Mouse (Mus musculus) cerebellum, postnatal 25 days (tissue): ENCODE results near the gene Gpn3.
A peak's percentile ranks its signal among the peaks of the same experiment; 100 is the strongest.

Experiments
- DNase-seq, 2 experiments: peaks; one replicate each; pipeline ENCODE4 v3.0.0; 2021; ENCODE audit warnings: mixed read lengths in 2 of 2

Gpn3 gene

DNA sequence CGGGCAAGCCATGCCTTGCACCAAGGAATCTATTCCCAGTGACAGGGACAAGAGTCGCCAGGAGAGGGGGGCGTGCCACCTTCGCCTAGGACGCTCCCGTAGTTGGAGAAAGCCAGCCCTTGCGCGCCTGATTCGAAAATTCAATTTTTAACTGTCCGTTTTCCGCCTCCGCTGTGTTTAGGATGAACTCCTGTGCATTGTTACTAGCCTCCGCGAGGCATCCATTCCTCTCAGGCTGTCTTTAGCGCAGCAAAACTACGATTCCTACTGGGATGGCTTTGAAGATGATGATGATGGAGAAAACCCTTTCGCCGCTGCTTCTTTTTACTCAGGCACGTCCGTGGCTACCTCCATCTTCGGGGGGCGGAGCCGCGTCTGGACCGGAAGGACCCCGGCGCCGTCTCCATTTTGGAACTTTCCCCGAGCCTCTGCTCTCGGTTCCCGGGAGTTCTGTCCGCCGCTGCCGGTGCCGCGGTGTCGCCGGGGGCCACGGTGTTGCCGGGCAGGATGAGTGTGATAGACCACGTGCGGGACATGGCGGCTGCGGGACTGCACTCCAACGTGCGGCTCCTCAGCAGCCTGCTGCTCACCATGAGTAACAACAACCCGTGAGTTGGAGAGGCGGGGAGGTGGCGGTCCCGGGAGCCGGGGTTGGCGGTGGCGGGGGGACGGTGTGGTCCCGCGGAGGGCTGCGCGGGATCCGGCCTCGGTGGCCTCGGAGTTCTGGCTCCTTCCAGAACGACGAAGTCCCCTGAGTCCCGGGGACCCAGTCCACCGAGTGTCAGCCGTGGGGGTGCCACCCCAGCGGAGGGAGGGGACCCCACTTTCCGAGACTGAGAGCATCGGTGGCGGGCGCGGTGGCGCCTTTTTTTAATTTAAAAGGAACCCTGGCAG lies 50.6 kb downstream of the Gpn3 start:
- peak; percentile 91 to 92 for DNase-seq

DNA sequence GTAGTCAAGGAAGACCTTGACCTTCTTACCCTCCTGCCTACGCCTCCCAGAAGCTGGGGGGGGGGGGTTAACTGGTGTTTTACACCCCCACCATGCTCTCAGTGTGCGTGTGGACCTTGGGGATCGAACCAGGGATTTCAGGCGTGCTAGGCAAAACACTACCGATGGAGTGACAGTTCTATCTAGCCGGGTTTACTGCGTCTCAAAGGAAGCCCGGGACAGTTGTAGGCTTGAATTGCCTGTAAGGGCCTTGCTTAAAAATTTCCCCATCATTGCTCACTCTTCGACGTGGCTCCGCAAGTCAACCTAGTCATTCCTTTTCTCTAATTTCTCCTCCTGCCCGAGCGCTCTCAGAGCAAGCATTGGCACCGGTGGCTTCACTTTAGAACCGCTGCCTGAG lies 51.4 kb downstream of the Gpn3 start:
- DNase-seq: no peak

DNA sequence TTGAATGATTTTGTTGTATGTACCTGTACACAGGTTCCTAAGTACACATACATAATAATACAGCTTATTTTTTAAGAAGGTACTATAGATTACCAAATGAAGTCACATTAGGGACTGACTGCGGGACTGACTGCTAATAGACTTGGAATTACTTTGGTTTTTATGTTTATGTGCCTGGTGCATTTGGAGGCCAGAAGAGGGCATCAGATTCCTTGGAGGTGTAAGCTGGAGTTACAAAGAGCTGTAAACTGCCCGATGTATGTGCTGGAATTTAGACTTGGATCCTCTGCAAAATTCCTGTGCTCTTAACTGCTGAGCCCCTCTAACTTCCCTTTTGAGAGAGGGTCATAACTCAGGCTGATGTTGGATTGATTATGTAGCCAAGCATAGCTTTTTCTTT lies 53.9 kb downstream of the Gpn3 start:
- DNase-seq: no peak

DNA sequence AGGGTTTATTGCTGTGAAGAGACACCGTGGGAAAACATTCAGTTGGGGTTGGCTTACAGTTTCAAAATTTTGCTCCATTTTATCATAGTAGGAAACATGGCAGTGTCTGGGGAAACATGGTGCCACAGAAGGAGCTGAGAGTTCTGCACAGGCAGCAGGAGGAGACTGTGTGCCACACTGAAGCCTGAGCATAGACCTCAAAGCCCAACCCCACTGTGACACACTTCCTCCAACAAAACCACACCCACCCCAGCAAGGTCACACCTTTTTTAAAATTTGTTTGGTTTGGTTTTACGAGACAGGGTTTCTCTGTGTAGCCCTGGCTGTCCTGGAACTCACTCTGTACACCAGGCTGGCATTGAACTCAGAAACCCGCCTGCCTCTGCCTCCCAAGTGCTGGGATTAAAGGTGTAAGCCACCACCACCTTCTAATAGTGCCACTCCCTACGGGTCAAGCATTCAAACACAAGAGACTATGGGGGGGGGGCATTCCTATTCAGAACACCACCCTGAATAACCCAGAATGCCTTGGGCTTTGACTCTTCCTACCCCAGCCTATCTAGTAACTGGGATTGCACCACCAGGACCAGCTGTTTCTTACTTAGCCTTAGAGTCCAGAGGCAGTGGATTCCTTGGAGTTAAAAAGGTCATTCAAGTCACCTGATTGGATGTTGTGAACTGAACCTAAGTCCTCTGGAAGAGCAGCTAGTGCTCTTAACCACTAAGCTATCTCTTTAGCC lies 58.5 kb downstream of the Gpn3 start:
- DNase-seq: no peak

DNA sequence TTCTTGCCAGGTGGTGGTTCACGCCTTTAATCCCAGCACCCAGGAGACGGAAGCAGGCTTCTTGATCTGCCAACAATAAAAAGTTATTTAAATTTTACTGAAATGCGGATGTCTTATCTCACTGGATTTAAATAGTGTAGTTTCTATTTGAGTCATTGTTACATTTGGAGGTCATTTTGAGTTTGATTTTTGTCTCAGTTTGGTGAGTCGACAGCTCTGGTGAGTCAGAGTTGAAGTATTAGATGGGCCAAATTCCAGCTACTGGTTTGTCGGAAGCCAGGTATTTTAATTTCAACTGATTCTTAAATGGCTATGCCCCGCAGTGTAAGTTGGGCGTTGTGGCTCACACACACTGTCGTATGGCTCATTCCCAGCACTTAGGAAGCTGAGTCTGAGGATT lies 59.5 kb downstream of the Gpn3 start:
- no peak for DNase-seq
